Mouse (Mus musculus): ENCODE results near the gene Iqgap2. TPM values are rescaled to one million over a fixed set of nuclear protein-coding genes. Genes with fewer than 3 reads are reported as not detected.

The Iqgap2 gene
- total and polyA plus RNA-seq, 3 experiments, result 9.0 to 186 (median 107) TPM

DNA sequence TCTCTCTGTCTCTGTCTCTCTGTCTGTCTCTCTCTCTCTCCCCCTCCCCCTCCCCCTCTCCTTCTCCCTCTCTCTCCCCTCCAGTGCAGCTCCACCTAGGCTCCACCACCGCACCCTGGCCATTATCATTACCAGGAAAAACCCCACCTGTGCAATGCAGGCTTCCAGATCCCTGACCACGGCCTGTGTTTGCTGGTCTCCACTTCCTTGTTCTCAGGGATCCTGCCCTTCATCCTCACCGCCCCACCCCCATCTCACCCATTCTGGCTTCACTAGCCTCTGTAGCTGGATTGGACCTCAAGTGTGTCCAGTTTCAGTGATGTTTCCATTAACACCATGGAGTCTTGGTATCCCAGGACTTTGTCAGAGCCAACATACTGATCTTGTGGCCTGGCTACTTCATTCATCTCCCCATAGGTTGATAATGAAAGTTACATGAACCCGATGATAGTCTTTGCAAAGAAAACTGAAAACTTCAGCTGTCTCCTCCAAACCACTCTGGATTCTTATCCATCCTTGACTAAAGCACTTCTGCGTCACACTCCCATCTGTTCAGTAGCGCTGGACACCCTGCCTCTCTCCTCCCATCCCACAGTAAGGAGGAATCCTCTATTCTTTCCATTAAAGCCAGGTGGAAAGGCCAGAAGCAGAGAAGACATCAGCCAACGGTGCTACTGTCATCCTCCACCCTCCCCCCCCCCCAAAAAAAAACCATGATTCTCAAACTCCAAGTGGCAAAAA is 62.1 kb downstream of the Iqgap2 start:
- DNase-seq, result no peak

- no peak for DNase-seq
These were observed 63.1 kb downstream of the Iqgap2 start for GRCm38 (mm10) chr13:95828616-95829015.

GRCm38 (mm10) chr13:95826178-95826577 is 65.5 kb downstream of the Iqgap2 start:
- DNase-seq, result no peak

- DNase-seq, result no peak
These were observed 68.8 kb downstream of the Iqgap2 start for GRCm38 (mm10) chr13:95822918-95823317.

GRCm38 (mm10) chr13:95820071-95820470 is 71.7 kb downstream of the Iqgap2 start:
- DNase-seq, result peak; percentile 78

- DNase-seq, result peak; percentile 78
These were observed 72.8 kb downstream of the Iqgap2 start for GRCm38 (mm10) chr13:95818941-95819340.

DNA sequence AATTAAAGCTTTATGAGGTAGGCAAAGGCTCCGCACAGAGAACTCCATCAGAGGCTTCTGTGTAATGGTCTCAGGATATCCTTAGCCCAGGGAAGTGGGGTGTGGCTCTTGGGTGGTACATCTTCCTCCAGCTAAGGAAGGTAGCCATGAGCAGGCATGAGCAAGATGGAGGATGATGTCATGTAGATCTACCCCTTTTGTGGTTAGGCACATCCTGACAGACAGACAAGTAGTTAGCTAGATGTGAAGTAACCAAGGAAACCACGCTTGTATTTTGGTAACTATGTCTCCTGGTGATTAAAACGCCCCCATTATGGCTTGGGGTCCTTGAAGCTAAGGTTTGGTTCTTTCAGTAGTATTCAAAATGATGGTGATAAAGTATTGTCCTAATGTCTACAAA is 78.1 kb downstream of the Iqgap2 start:
- DNase-seq, result no peak

- DNase-seq, result no peak
These were observed 80.9 kb downstream of the Iqgap2 start for GRCm38 (mm10) chr13:95810796-95811195.

DNA sequence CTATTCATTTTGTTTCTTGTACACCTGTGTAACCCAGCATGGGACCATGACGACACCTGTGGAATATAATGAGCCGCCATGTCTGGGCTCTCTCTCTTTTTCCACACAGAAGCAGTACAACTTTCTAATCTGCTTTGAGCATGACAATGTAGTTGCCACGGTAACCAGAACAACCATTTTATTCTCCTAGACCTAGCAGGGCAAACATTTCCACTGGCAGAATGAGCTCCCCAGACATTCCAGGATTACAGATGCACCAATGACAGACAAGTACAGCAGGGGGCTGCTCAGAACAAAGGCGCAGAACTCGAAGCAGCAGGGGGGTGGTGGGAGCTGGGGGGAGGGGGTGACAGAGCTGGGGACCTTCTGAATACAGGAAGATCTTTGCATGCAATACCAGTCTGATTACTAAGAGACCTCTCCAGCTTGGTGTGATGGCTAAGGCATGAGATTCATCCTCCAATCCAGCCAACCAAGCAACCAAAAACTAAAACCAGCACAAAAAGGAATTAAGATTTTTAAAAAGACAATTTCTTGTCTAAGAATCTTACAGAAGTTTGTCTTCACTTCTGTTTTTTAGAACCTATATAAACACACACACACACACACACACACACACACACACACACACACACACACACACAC is 84.5 kb downstream of the Iqgap2 start:
- DNase-seq, result no peak

GRCm38 (mm10) chr13:95805469-95806166 is 86.1 kb downstream of the Iqgap2 start:
- peak; percentile 94 for DNase-seq

DNA sequence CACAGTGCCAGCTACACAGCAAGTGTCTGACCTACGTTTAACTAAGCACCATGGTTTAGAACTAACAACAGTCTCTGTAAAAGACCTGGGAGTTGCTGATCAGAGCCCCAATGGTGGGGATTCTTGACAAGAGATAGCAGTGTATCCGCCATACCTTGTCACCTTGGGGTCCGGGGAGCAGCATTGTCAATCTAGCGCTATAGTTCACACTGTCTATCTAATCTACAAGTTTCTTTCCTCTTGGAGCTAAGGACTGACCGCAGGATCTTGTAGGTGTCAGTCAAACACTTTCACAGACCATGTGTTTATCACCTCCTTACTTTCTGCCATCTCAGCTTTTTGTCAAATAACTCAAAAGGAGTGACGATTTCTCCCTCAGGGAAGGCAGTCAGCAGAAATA is 87.6 kb downstream of the Iqgap2 start:
- DNase-seq, result no peak

GRCm38 (mm10) chr13:95800925-95801324 is 90.8 kb downstream of the Iqgap2 start:
- DNase-seq, result peak; percentile 61

GRCm38 (mm10) chr13:95799322-95799721 is 92.4 kb downstream of the Iqgap2 start:
- no peak for DNase-seq

GRCm38 (mm10) chr13:95798721-95799120 is 93.0 kb downstream of the Iqgap2 start:
- no peak for DNase-seq

GRCm38 (mm10) chr13:95797530-95797929 is 94.2 kb downstream of the Iqgap2 start:
- DNase-seq, result no peak

DNA sequence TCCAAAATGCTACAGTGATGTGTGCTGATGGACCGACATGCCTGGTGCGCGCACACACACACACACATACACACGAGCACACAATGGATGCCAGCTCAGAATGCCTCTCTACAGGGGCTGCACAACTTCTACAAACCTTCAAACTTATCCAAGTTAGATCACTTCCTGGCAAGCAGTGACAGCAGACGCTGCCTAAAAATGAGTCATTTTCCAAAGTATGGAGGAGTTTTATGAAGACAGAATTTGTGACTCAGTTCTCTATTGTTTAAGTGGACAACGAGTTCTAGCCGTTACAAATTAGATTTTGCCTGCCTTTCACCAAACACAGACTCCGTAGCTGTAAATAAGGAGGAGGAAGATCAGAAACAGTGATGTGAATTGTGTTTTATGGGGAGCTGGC is 97.4 kb downstream of the Iqgap2 start:
- DNase-seq, result no peak

- DNase-seq, result no peak
These were observed 100.8 kb downstream of the Iqgap2 start for GRCm38 (mm10) chr13:95790883-95791282.

DNA sequence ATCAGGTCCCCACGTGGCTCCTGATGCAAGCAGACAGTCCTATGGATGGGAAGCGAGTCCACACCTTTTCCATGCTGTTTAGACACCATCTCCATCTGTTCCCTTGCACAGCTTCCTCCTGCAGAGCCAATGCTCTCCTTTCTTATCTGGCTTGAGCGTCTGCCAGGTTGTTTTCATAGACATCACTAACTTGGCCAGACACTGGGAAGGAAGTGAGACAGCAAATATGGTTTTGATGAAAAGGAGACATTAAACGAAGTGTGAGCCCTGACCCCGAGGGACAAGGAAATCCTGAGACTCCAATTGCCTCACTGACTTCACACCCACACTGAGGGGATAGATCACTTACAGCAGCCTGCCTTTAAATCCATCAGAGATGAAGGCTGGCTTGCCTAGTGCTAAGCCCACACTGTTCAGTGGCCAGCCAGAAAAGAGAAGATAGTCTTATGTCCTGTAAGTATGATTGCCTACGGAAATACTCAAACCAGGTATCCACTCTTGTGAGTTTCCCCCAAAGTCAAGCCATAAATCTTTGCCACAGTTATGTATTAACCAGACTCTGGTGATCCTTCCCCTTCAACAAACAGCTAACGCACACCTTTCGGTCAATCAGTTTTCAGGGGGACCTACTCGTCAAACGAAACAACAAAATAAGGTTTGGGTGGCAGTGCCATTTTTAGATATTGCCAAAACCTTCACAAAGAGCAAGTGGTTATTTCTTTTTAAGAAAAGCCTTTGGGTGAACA is 102.9 kb downstream of the Iqgap2 start:
- DNase-seq, result no peak

DNA sequence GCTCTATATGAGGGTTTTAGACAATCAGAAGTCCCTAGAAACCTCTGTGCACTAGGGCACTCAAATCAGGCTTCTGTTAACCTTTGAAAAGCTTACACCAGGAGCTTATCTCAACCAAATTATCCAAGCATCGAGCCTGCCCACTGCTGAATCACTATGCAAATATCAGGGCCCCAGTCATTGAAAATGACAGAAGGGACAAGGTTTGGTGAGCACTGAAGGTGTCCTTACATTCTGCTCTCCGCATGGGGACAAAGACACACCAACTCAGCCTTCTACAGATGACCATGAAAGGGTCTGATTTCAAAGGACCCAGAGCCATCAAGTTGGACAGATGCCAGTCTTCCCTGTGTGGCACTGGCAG is 108.8 kb downstream of the Iqgap2 start:
- peak; percentile 76 for DNase-seq

DNA sequence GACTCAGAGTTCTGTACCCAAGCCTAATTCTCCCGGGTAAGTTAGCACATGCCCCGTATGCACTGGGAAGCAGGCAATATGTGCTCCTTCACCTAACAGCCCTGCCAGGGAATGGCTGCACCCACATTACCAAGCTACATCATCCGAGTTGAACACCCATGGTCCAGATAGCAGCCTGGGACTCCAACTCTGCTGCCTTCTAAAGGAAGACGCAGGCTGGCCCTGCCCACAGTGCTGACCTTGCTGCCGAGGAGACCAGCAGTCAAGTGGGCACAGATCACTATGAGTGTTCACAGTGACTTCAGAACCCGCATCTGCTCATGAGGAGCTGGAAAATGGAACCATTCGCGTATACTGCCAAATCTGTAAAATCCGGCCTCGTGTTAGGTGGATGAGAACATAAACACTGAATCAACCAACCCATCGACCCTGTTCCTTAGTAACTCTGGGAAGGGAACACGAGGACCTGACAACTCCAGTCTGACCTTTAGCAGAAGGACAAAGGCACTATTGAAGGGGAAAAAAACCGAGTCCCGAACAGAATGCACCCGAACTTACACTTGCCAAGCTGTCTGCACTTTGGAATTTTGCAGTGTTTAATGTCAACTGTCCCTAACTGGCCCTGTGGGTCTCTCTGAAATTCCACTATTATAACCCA is 109.3 kb downstream of the Iqgap2 start:
- peak; percentile 82 for DNase-seq

DNA sequence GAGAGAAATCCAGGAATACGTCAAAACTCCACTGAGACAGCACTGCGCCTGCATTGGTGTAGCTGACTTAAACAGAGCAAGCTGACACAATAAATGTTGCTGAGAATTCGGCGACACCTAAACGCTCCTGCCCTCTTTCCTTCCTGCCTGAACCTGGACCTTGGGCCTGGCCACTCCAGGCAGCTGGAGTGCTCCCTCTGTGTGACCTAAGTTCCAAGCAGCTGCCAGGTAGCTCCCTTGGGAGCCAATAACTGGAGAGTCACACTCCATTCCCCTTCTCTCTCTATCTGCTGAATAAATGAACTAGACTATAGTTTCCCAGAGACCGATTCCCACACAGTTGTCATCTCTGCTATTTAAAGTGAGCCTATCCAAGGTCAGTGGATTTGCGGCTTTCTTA is 111.7 kb downstream of the Iqgap2 start:
- DNase-seq, result no peak

DNA sequence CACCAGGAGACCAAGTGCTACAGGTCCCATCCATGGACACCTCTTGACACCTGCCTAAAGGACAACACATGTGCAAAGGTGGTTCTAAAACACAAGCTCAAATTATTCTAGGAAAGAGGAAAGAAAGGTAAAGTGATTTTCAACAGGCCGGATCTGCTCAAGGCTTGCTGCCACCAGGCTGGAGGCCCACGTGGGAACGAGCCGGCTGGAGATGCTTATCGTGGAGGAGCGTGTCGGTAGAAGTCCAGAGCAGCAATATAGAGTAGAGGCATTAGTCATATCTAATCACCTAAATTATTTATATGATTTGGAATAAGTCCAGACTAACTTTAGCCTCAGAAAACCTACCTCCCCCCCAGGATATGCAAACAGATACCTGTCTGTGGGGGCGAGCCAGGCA is 112.5 kb downstream of the Iqgap2 start:
- DNase-seq, result no peak
